Mouse (Mus musculus) neural tube, embryonic 14.5 days (tissue): ENCODE measurements around the gene Idh2. TPM values are rescaled to one million over a fixed set of nuclear protein-coding genes. Genes with fewer than 3 reads are reported as not detected.
"Not testable (repeated sequence)": the region's sequence is repeated elsewhere in the genome, so short reads cannot be mapped to it uniquely, and the experiment has no call there.

Experiments
- ATAC-seq: fragments of 200-750 bp; cut with Nextera tagmentation; 2 replicates; pipeline ENCODE4 v1.8.0; 2017; ENCODE audit warnings: low read depth, mild to moderate bottlenecking, moderate TSS enrichment, moderate library complexity
- H3K27ac ChIP-seq: fragments of 300-500 bp; sonication (generic); 2 replicates; pipeline ENCODE4 v1.5.1; 2014; ENCODE audit warnings: low read depth, mild to moderate bottlenecking, control low read depth, low read length, moderate library complexity, mixed read lengths
- H3K27me3 ChIP-seq: fragments of 300-500 bp; sonication (generic); 2 replicates; pipeline ENCODE4 v1.6.1; 2014; ENCODE audit warnings: low read length; ENCODE audit not compliant: control insufficient read depth, insufficient read depth
- H3K36me3 ChIP-seq: fragments of 300-500 bp; sonication (generic); 2 replicates; pipeline ENCODE4 v1.6.1; 2014; ENCODE audit warnings: low read length, mixed read lengths; ENCODE audit not compliant: control insufficient read depth, insufficient read depth
- H3K4me1 ChIP-seq: fragments of 300-500 bp; sonication (generic); 2 replicates; pipeline ENCODE4 v1.6.1; 2014; ENCODE audit warnings: low read length; ENCODE audit not compliant: control insufficient read depth, insufficient read depth
- H3K4me2 ChIP-seq: fragments of 300-500 bp; sonication (generic); 2 replicates; pipeline ENCODE4 v1.6.1; 2014; ENCODE audit warnings: mild to moderate bottlenecking, low read depth, low read length, control low read depth
- H3K4me3 ChIP-seq: fragments of 300-500 bp; sonication (generic); 2 replicates; pipeline ENCODE4 v1.5.1; 2014; ENCODE audit warnings: low read depth, low read length, control low read depth, mixed read lengths
- H3K9ac ChIP-seq: fragments of 300-500 bp; sonication (generic); replicated peaks from 2 replicates; pipeline ENCODE4 v1.6.1; 2014; ENCODE audit warnings: low read depth, mild to moderate bottlenecking, control low read depth, low read length, mixed read lengths
- H3K9me3 ChIP-seq: fragments of 300-500 bp; sonication (generic); 2 replicates; pipeline ENCODE4 v1.6.1; 2016; ENCODE audit warnings: low read length; ENCODE audit not compliant: control insufficient read depth
- WGBS: fragments of 180-500 bp; shearing (Covaris S2); extraction: QIAGEN DNeasy Blood & Tissue Kit; methylation state at CpG from one replicate; pipeline ENCODE4 v1.1.7; 2014; 5-methylcytosine and 5-hydroxymethylcytosine counted together
- polyA plus RNA-seq: library from polyadenylated mRNA; unstranded; fragments of >200 nt; fragmentation: Nextera tagmentation; extraction: Ambion mirVana; gene quantifications from 2 replicates; pipeline ENCODE4 v1.2.1, GENCODE M21; 2014

The Idh2 gene
- polyA plus RNA-seq, 1 experiment from 2014 or later = 189 TPM

DNA sequence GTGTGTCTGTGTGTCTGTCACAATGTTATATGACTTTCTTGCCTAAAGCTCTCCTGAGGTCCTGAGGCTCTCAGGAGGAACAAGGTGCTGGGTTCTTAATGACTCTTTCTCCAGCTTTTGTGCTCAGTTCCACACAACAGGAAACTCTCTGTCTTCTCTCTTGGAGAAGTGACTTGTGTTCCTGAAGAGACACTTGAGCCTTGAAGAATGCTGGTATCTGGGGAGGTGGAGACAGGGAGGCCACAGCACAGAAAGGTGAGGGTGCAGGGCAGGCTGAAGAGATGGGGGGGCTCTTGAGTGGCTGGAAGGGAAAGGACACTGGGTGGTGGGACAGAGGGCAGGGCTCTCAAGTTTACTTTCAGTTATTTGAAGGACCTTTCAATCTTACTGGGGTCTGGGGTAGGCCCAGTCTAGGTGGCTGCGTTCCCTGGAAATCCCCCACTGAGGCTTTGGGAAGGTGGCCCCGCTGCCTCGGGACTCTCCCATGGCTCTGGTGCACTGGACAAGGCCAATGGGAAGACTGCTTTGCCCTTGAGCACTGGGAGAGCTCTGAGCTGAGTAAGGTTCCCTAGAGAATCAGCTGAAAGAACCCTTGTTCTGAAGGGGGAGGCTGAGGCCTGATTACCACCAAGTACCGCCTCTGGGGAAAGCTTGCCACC is 56.7 kb downstream of the Idh2 start:
- no peak overlapping the region for H3K4me2 ChIP-seq
- no peak for ATAC-seq
- whole genome bisulfite sequencing = 74% methylated on average over 4 of the region's 4 CpGs
- no peak overlapping the region for H3K9ac ChIP-seq
- peaks cover 22% of the 10 kb centered on the region for H3K4me1 ChIP-seq
- no peak overlapping the region for H3K27ac ChIP-seq
- H3K9me3 ChIP-seq = no peaks in the 10 kb centered on the region
- H3K27me3 ChIP-seq = no peaks in the 10 kb centered on the region
- H3K36me3 ChIP-seq = no peaks in the 10 kb centered on the region
- H3K4me3 ChIP-seq = no peak overlapping the region

DNA sequence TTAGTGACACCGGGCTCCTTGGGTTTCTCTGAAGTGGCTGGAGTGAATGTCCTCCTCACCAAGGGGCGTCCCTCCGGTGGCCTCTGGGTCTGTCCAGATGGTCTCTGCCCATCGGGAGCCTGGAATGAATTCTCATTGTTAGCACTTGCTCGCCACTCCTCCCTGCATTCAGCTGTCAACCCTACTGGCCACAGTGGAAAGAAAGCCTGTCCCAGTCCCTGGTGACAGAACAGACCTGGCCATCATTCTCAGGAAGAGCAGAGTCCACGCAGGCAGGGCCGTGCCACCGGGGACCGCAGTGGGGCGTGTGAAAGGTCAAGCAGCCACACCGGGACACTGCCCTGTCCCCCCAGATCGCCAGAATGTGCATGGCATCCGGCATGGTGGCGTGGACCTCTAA is 57.4 kb downstream of the Idh2 start:
- no peak overlapping the region for H3K4me2 ChIP-seq
- no peaks in the 10 kb centered on the region for H3K36me3 ChIP-seq
- no peaks in the 10 kb centered on the region for H3K27me3 ChIP-seq
- no peak overlapping the region for H3K4me3 ChIP-seq
- H3K9ac ChIP-seq = no peak overlapping the region
- H3K9me3 ChIP-seq = no peaks in the 10 kb centered on the region
- peaks cover 22% of the 10 kb centered on the region for H3K4me1 ChIP-seq
- peak overlapping the region; percentile 44; the same call in 1 of the 2 replicates for H3K27ac ChIP-seq
- no peak for ATAC-seq
- 13% methylated on average over 14 of the region's 14 CpGs for WGBS

DNA sequence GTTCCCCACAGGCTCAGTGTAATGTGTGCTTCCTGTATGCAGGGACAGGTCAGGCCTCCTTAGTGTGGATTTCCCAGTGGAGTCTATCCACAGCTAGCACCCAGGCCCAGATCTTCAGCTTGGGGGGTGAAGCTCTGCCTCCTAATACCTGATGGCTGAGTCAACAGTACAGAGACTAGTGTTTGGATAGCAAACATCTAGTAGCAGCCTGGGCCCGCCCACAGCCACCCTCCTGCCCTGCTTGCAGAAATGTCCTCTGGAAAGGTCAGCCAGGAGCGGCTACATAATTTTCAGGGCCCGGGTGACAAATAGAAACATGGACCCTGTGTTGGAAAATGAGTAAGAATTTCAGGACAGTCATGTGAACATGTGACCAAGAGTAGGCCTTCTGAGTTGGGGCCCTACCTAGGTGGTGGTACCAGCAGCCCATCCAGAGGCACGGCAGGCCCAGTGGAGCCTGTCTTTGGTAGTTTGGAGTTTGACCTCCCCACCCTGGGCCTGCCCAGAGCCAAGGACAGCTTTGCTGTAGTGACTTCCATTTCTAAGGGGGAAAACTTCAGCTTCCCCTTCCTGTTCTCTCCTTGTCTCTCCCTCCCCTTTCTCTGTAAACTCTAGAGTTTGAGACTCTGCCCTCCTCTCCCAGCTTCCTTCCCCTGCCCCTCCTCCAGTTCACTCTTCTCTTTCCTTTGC is 58.0 kb downstream of the Idh2 start:
- Histone ChIP-seq H3K4me3 (no peak overlapping the region), H3K27me3 (no peaks in the 10 kb centered on the region), H3K4me2 (no peak overlapping the region), H3K36me3 (no peaks in the 10 kb centered on the region), H3K9ac (no peak overlapping the region), H3K27ac (0 out of 2 replicates have a peak overlapping the region, but pooled peaks have one; percentile 44), H3K4me1 (peaks cover 22% of the 10 kb centered on the region), H3K9me3 (no peaks in the 10 kb centered on the region)
- WGBS = 48% methylated on average over 4 of the region's 4 CpGs
- no peak for ATAC-seq

DNA sequence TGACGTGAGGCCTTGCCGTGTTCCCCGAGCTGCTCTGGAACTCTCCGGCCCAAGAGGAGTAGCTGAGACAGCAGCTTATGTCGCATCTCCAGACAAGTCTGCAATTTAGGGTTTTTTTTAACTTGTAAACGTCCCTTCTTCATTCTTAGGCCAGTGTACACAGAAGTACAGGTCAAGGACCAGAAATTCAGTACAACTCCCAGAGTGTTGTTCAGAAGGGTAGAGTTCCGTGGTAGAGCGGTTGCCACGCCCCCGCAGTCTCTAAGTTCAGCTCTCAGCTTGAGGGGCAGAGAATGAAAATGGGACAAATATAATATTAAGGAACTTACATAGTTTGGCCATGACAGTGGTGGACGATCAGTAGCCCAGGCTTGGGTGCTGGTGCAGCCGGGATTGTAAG is 59.4 kb downstream of the Idh2 start:
- H3K4me1 ChIP-seq = peaks cover 22% of the 10 kb centered on the region
- 81% methylated on average over 12 of the region's 12 CpGs for WGBS
- ATAC-seq = no peak

DNA sequence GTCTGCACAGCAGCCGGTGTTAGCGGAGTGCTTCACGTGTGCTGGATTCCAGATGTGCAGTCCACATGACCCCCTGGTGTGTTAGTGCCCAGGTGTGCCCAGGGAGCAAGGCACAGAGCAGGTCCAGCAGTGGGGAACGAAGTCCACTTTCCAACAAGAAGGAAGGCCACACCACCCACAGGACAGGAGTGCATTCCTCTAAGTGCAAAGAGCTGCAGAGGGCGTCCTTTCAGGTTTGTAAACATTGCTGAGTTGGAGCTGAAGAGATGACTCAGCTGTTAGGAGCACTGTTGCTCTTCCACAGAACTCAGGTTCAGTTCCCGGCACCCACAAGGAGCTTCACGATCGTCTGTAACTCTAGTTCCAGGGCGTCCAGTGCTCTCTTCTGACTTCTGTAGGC is 62.0 kb downstream of the Idh2 start:
- ATAC-seq = no peak
- Histone ChIP-seq H3K4me1 (peaks cover 18% of the 10 kb centered on the region), H3K27ac (no peak overlapping the region), H3K4me2 (no peak overlapping the region), H3K27me3 (no peaks in the 10 kb centered on the region), H3K9me3 (no peaks in the 10 kb centered on the region), H3K36me3 (no peaks in the 10 kb centered on the region), H3K9ac (no peak overlapping the region), H3K4me3 (no peak overlapping the region)
- 93% methylated on average over 9 of the region's 9 CpGs for WGBS

More for the DNA sequence above, 59.4 kb downstream of the Idh2 start:
- Histone ChIP-seq H3K9ac (no peak overlapping the region), H3K9me3 (no peaks in the 10 kb centered on the region), H3K27me3 (no peaks in the 10 kb centered on the region), H3K36me3 (no peaks in the 10 kb centered on the region), H3K4me3 (no peak overlapping the region), H3K4me2 (no peak overlapping the region), H3K27ac (no peak overlapping the region)

DNA sequence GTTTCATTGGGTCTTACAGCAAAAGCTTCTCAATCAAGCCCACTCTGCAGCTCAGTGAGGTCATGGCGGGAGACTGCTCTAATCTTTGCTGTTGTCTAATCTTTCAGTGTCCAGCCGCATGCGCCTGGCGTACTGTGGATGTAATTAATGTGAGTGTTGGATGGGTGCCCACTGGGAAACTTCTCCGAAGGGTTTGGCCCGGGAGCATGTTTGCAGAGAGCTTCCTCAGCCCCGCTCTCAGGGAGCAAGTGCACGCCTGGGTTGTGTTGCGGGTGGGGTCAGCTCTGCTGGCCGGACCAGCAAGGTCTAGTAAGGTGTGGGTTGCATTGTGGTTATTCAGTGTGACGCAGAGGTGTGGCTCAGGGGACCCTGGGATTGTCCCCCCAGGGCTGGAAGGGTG is 62.9 kb downstream of the Idh2 start:
- 54% methylated on average over 11 of the region's 11 CpGs for WGBS
- H3K4me3 ChIP-seq = no peak overlapping the region
- ATAC-seq = peak; percentile 44; the same call in 1 of the 2 replicates
- H3K9ac ChIP-seq = no peak overlapping the region
- no peaks in the 10 kb centered on the region for H3K36me3 ChIP-seq
- H3K27ac ChIP-seq = no peak overlapping the region
- H3K4me1 ChIP-seq = peaks cover 9% of the 10 kb centered on the region
- no peaks in the 10 kb centered on the region for H3K9me3 ChIP-seq
- H3K4me2 ChIP-seq = no peak overlapping the region
- no peaks in the 10 kb centered on the region for H3K27me3 ChIP-seq

DNA sequence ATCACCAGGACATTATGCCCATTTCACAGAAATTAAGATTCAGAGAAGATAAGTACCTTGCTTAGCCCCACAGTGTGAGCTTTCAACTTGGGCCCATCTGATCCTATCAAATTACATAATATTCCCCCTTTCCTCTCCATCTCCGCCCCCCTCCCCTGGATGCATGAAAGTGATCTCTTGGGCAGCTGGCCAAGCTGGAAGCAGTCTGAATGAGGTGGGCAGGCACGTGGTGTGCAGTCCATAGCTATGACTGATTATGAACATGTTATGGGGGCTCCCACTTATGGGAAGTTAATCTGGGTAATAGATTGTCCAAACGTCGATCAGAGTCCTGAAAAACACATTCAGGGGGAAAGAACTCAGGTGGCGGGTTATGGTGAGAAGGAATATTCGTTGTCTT is 63.4 kb downstream of the Idh2 start:
- no peak overlapping the region for H3K27ac ChIP-seq
- H3K4me3 ChIP-seq = no peak overlapping the region
- WGBS = 70% methylated on average over 6 of the region's 6 CpGs
- peaks cover 6% of the 10 kb centered on the region for H3K4me1 ChIP-seq
- no peak overlapping the region for H3K9ac ChIP-seq
- no peaks in the 10 kb centered on the region for H3K27me3 ChIP-seq
- H3K4me2 ChIP-seq = no peak overlapping the region
- no peak for ATAC-seq
- no peaks in the 10 kb centered on the region for H3K36me3 ChIP-seq
- no peaks in the 10 kb centered on the region for H3K9me3 ChIP-seq

DNA sequence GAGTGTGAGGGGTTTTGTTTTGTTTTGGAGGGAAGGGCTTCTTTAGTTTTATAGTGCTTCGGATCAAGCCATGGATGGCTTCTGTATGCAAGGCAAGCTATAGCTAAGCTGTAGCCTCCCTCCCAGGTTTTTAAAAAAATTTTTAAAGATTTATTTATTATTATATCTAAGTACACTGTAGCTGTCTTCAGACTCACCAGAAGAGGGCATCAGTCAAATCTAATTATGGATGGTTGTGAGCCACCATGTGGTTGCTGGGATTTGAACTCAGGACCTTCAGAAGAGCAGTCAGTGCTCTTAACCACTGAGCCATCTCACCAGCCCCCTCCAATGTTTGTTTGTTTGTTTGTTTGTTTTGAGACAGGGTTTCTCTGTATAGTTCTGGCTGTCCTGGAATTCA is 64.8 kb downstream of the Idh2 start:
- H3K27me3 ChIP-seq, H3K9me3 ChIP-seq, H3K4me1 ChIP-seq, H3K27ac ChIP-seq, ATAC-seq, H3K4me2 ChIP-seq, H3K36me3 ChIP-seq, H3K4me3 ChIP-seq, H3K9ac ChIP-seq: not testable (repeated sequence)
- WGBS = 93% methylated on average over 1 of the region's 1 CpGs

DNA sequence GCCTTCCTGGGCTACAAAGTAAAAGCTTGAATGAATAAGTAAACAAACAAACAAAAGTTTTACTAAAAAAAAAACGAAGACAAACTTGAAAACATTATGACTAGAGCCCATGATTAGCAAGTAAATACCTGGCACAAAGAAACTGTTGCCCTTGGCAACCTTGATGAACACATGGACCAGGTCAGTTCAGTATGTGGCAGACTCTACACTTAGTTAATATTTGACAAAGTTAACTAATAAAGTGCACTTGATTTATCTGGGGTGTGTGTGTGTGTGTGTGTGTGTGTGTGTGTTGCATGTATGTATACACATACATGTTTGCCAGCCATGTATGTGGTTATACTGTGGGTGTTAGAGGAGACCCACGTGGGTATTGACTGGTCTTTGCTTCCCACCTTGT is 65.4 kb downstream of the Idh2 start:
- H3K4me2 ChIP-seq = no peak overlapping the region
- H3K27ac ChIP-seq = no peak overlapping the region
- ATAC-seq = no peak
- no peak overlapping the region for H3K4me3 ChIP-seq
- H3K9me3 ChIP-seq = no peaks in the 10 kb centered on the region
- no peaks in the 10 kb centered on the region for H3K27me3 ChIP-seq
- no peaks in the 10 kb centered on the region for H3K36me3 ChIP-seq
- WGBS = 59% methylated on average over 2 of the region's 2 CpGs
- no peak overlapping the region for H3K9ac ChIP-seq
- no peaks in the 10 kb centered on the region for H3K4me1 ChIP-seq
